Mouse (Mus musculus) kidney, postnatal 4 days (tissue): ENCODE measurements around the gene Hdgf.
A peak's percentile ranks its signal among the peaks of the same experiment; 100 is the strongest.

Experiments
- DNase-seq, 2 experiments: peaks; one replicate each; pipeline ENCODE4 v3.0.0; 2021; ENCODE audit warnings: mixed read lengths in 2 of 2

Hdgf gene

GRCm38 (mm10) chr3:87946541-87946860 is 40.4 kb downstream of the Hdgf start:
- DNase-seq: no peak

- peak; percentile 48 to 56 for DNase-seq
Observed at GRCm38 (mm10) chr3:87947056-87947810, 41.1 kb downstream of the Hdgf start.

DNA sequence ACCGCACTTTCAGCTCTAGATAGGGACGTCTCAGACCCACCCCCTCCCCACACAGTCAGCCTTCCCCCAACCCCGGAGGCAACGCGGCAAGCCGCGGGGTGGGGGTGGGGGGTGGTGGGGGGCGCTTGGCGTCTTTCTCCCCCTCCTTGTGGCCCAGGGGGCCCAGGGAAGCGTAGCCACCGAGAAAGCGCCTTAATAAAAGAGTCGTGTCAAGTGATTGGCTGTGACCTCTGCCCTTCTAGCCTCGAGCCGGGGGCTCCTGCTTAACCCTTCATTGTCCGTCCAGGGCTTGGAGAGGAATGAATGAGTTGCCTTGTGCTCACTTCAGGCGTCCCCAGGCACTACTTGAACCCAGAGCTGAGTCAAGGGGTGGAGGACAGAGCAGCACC is 41.7 kb downstream of the Hdgf start:
- no peak for DNase-seq

DNA sequence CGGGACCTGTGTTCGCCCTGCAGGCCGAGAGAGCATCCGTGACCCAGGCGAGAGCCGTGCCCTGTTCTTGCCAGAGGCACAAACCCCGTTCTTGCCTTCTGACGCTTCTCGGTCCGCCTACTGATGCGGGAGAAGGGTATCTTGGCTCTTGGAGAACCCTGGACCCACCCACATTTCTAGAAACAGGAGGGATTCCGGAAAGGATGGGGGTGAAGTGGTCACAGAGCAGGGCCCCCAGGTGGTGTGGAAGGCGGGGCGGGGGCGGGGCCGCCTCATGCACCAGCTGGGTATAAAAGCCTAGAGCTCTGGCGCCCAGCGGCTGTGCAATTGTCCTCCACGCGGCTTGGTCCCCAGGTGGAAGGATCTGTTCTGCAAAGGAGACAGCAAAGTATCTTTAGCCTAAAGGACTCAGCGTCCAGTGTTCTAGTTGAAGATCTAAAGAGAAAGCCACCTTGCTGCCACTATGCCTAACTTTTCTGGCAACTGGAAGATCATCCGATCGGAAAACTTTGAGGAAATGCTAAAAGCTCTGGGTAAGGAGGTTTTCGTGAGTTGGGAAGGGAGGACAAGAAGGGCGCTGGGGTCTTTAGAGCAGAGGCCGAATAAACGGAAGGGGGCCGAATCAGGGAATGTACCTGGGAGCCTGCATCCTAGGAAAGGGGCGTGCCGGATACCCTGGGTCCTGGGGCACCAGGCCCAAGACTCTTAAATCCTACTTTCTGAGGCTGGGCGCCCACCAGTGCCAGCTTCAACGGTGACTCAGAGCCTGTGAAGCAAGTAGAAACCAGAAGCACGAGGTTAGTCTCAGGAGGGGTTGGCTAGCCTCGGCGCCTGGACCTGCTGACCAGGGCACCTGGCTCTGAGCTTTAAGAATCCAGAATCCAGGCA is 42.5 kb downstream of the Hdgf start, which contains the start of gene Crabp2:
Crabp2 (plus strand) TSS at position 289 of the 888 bp plus-strand sequence.
- peak in 1 of 2 experiments; percentile 50 for DNase-seq

DNA sequence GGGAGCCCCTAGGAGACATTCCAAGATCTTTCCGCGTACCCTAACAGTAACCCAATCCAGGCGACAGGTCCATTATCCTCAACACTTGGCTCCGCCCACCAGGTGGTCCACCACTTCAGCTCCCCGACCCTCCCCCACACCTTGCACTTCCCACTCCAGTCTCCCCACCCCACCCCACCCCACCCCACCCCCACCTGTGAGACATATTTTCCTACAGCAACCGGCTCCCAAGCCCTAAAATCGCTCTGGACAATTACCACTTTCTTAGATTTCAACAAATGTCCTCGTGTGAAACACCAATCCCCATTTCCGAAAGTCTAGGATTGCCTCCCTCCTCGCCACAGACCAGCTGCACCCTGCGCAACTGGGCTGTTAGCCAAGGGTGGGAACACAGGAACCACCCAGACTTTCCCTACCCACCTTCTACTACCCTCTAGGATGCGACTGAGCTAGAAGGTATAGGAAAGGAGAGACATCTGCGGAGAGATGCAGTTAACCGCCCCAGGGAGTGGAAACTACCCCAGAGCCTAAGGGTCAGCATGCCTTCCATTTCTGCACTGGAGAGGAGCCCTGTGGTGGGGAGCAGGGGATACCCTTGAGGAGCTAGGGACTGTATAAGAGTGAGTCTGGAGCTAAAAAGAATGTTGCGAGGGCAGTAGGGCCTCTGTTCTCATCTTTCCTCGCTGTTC is 43.3 kb downstream of the Hdgf start:
- no peak for DNase-seq

DNA sequence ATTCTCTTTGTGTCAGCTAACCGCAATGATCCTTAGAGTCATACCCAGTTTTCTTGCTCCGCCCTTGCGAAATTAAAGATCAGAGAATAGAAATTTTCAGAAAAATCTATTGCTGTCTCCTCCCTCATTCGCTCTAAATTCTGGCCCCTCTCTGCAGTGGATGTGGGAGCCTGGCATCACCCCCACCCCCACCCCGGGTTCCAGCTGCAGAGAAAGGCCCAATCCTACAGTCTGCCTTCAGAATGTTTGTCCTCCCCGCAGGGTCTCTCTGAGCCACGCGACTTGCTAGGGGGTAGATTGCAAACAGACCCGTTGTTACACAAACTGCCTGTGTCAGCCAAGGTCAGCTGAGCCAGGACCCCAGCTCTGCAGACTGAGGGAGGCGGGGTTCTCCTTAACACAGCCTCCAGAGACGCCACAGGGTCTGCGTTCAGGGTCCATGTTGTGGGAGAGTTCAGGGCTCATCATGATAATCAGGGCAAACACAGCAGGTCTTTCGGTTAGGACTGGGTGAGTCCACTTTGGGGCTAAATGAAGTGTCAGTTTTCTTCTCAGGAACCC is 43.9 kb downstream of the Hdgf start:
- DNase-seq: no peak

DNA sequence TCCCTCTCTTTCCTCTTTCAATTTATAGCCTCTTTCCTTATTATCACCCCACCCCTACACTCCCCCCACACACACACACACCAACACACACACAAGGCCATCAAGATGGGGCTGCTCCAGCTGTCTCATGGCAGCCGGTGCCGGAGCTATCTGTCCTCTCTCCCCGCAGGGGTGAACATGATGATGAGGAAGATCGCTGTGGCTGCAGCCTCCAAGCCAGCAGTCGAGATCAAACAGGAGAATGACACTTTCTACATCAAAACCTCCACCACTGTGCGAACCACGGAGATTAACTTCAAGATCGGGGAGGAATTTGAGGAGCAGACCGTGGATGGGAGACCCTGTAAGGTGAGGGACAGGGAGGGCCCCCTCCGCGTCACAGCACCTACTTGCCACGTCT is 45.8 kb downstream of the Hdgf start:
- no peak for DNase-seq

DNA sequence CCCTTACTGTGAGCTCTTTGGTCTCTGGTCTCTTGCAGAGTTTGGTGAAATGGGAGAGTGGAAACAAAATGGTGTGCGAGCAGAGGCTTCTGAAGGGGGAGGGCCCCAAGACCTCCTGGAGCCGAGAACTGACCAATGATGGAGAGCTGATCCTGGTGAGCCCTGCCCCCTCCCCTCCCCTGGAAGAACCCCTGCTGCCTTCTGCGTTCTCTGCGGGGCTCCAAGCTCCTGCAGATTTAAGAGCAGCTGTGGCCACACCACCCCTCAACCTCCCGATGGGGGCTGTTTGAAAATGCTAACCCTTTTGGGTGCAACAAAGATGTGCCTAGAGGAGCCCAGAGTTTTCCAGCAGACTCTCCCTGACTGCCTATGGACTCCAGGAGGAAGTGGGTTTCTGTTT is 46.3 kb downstream of the Hdgf start:
- peak; percentile 67 to 78 for DNase-seq

DNA sequence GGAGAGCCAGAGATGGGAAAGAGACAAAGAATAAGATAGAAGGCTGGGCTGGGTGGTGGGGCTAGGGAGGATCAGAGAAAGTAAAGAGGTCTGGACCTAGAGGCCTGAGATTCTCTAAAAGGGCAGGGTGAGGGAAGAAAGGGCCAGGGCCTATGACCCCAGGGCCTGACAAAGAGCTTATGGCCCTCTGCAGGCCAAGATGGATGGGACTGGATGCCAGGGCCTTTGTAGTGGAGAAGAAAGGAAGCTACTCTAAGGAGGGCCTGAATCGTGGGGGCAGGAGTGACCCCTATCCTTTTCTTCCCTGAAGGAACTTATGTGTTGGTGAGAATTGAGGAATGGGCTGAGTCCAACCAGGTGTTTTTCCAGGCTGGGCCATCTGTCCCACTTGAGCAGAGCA is 51.9 kb downstream of the Hdgf start:
- no peak for DNase-seq

GRCm38 (mm10) chr3:87958476-87958875 is 52.4 kb downstream of the Hdgf start:
- peak in 1 of 2 experiments; percentile 38 for DNase-seq

DNA sequence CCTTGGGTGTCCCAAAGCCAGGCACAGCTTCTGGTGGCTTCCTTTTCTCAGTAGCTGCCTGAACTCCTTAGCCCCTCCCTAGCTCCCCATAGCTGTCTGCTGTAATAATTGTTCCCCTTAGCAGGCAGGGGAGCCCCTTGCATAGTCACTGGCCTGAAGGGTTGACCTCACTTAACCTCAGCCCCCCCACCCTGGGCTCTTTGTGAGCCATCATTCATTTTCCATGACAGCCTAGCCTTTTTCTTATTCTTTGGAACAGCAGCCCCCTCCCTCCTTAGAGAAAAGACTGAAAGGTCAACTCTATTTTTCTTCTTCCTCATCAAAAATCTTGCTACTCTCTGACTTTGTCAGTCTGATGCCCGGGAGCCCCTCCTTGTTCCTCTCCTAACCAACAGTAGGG is 52.8 kb downstream of the Hdgf start:
- DNase-seq: no peak

DNA sequence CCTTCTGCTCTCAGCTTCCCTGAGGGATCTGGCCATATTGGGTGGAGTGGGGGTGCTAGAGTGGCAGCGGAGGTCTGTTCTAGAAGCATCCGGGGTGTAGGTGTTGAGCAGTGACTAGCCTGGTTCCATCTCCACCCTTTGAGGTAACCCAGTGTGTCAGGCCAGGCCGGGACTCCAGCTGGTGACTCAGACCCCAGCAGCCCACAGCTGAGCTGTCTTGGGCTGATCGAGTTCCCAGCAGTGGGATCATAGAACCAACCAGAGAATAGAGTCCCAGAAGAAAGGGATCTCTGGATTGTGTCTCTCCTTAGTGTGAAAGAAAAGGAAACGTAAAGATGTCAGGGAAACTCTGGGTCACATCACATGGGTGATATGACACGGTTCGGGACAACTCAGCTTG is 53.2 kb downstream of the Hdgf start:
- no peak for DNase-seq

- DNase-seq: peak in 1 of 2 experiments; percentile 13
Observed at GRCm38 (mm10) chr3:87960191-87960585, 54.1 kb downstream of the Hdgf start.

- peak; percentile 95 to 97 for DNase-seq
Observed at GRCm38 (mm10) chr3:87960586-87961191, 54.6 kb downstream of the Hdgf start.
